34 mouse cellular contexts compared by ENCODE assay signal in genomic region chr19:55208654-55209053, GRCm38 (mm10). TPM values are rescaled to one million over a fixed set of nuclear protein-coding genes. Genes with fewer than 3 reads are reported as not detected.
DNase-seq lines count a peak whose midpoint lies in the region; ATAC-seq and TF ChIP-seq lines count a peak whose summit lies in the region.
"Had no signal": no experiment of that assay in that cellular context is flagged by ENCODE, and none has a peak within 500 bp of the region (broad histone marks: within the 10 kb centered on the region; RNA-seq: fewer than 3 reads in every experiment).

No protein-coding gene starts in this region.

- no peak overlapping the region for H3K4me3 ChIP-seq in liver, postnatal 0 days (ENCODE audit: low read depth, low read length)
- H3K4me3 ChIP-seq in stomach, postnatal 0 days (ENCODE audit: low read depth, low read length), result no peak overlapping the region
- H3K4me3 ChIP-seq: embryonic facial prominence, embryonic 12.5 days; heart, embryonic 10.5 days; heart, embryonic 15.5 days; kidney, embryonic 15.5 days; limb, embryonic 13.5 days; megakaryocyte, embryonic 14.5 days; midbrain, embryonic 13.5 days; stomach, embryonic 15.5 days had no signal

- no peak for ATAC-seq in liver, postnatal 0 days
- ATAC-seq in stomach, postnatal 0 days (ENCODE audit: low FRiP score, low TSS enrichment), result no peak
- ATAC-seq: forebrain, embryonic 14.5 days; hindbrain, embryonic 16.5 days; liver, embryonic 12.5 days; midbrain, embryonic 13.5 days had no signal

- no peaks in the 10 kb centered on the region for H3K36me3 ChIP-seq in liver, postnatal 0 days (replicated peaks; ENCODE audit: insufficient read depth, low read length)
- H3K36me3 ChIP-seq in stomach, postnatal 0 days (ENCODE audit: control insufficient read depth, insufficient read depth, low read length), result no peaks in the 10 kb centered on the region
- H3K36me3 ChIP-seq: embryonic facial prominence, embryonic 12.5 days; heart, embryonic 10.5 days; heart, embryonic 15.5 days; kidney, embryonic 15.5 days; limb, embryonic 13.5 days; liver, embryonic 12.5 days; midbrain, embryonic 13.5 days; stomach, embryonic 15.5 days had no signal

- H3K27ac ChIP-seq in liver, postnatal 0 days (ENCODE audit: low read depth), result no peak overlapping the region
- no peak overlapping the region for H3K27ac ChIP-seq in stomach, postnatal 0 days (replicated peaks)
- H3K27ac ChIP-seq: embryonic facial prominence, embryonic 12.5 days; heart, embryonic 10.5 days; heart, embryonic 15.5 days; kidney, embryonic 15.5 days; limb, embryonic 13.5 days; midbrain, embryonic 13.5 days; stomach, embryonic 15.5 days had no signal

- no peak overlapping the region for H3K9ac ChIP-seq in liver, postnatal 0 days (replicated peaks)
- H3K9ac ChIP-seq in stomach, postnatal 0 days (ENCODE audit: low read length), result no peak overlapping the region
- H3K9ac ChIP-seq: embryonic facial prominence, embryonic 12.5 days; heart, embryonic 15.5 days; kidney, embryonic 15.5 days; limb, embryonic 13.5 days; midbrain, embryonic 13.5 days; stomach, embryonic 15.5 days had no signal

- 63% methylated on average over 4 of the region's 4 CpGs for WGBS in liver, postnatal 0 days (ENCODE audit: insufficient replicate concordance)
- WGBS in stomach, postnatal 0 days, result 61% methylated on average over 4 of the region's 4 CpGs

- DNase-seq in liver, postnatal 0 days, result no peak
- no peak for DNase-seq in liver
- peak; percentile 45 for DNase-seq in 416B (ENCODE audit: low read depth)
- DNase-seq in MEL-GATA-1-ER (ENCODE audit: extremely low read depth, low read depth), result peak; percentile 57
- DNase-seq in stomach, postnatal 0 days (ENCODE audit: low spot score), result no peak
- no peak for DNase-seq in B cell, adult 2 months
- DNase-seq in frontal cortex, postnatal 25 days (ENCODE audit: low spot score in 2 of 2), result no peak
- DNase-seq: adrenal gland, postnatal 25 days; cerebellum, adult 11-12 months; cerebellum, adult 9-11 months; embryo, embryonic 11 days; gastrocnemius, postnatal 25 days; heart, adult 11 months; kidney, adult 18-20 months; kidney, postnatal 4 days; layer of hippocampus, adult 9-11 months; lung, adult 18-20 months; right cerebral cortex, postnatal 14 days; thymus, postnatal 25 days had no signal

- no peaks in the 10 kb centered on the region for H3K9me3 ChIP-seq in liver, postnatal 0 days (ENCODE audit: low read length)
- no peaks in the 10 kb centered on the region for H3K9me3 ChIP-seq in stomach, postnatal 0 days (ENCODE audit: control insufficient read depth, low read length)
- H3K9me3 ChIP-seq: embryonic facial prominence, embryonic 12.5 days; heart, embryonic 10.5 days; heart, embryonic 15.5 days; kidney, embryonic 15.5 days; limb, embryonic 13.5 days; liver, embryonic 12.5 days; megakaryocyte, embryonic 14.5 days; midbrain, embryonic 13.5 days; stomach, embryonic 15.5 days had no signal

- no peaks in the 10 kb centered on the region for H3K4me1 ChIP-seq in liver, postnatal 0 days (ENCODE audit: insufficient read depth)
- no peaks in the 10 kb centered on the region for H3K4me1 ChIP-seq in stomach, postnatal 0 days (replicated peaks; ENCODE audit: control insufficient read depth, insufficient read depth)
- H3K4me1 ChIP-seq: embryonic facial prominence, embryonic 12.5 days; heart, embryonic 10.5 days; heart, embryonic 15.5 days; kidney, embryonic 15.5 days; limb, embryonic 13.5 days; midbrain, embryonic 13.5 days; stomach, embryonic 15.5 days had no signal

- no peak overlapping the region for H3K4me2 ChIP-seq in liver, postnatal 0 days (ENCODE audit: low read depth, low read length)
- no peak overlapping the region for H3K4me2 ChIP-seq in stomach, postnatal 0 days (replicated peaks; ENCODE audit: low read depth)
- H3K4me2 ChIP-seq: embryonic facial prominence, embryonic 12.5 days; heart, embryonic 15.5 days; kidney, embryonic 15.5 days; limb, embryonic 13.5 days; midbrain, embryonic 13.5 days; stomach, embryonic 15.5 days had no signal

- 0 out of 2 replicates have a peak, but pooled peaks cover 2% of the 10 kb centered on the region for H3K27me3 ChIP-seq in liver, postnatal 0 days (ENCODE audit: insufficient read depth, low read length)
- no peaks in the 10 kb centered on the region for H3K27me3 ChIP-seq in stomach, postnatal 0 days (ENCODE audit: control insufficient read depth, insufficient read depth, low read length)
- H3K27me3 ChIP-seq: embryonic facial prominence, embryonic 12.5 days; kidney, embryonic 15.5 days; stomach, embryonic 15.5 days had no signal

- TF ChIP-seq CTCF in liver, postnatal 0 days (IDR thresholded peaks at IDR 0.05; ENCODE audit: low read depth), result peak; percentile 22
- peak; percentile 34 for TF ChIP-seq CTCF in stomach, postnatal 0 days (IDR thresholded peaks at IDR 0.05; ENCODE audit: low read depth)

- TF ChIP-seq EP300 in liver, postnatal 0 days (IDR thresholded peaks at IDR 0.05; ENCODE audit: low read depth), result no peak
- TF ChIP-seq EP300 in stomach, postnatal 0 days (optimal IDR thresholded peaks at IDR 0.05), result no peak

RNA-seq across cellular contexts. Expression of gene Tectb, which starts 28.1 kb away (rescaled TPM):
- 0.09 and 0.19 TPM in 2 replicates for polyA plus RNA-seq in liver, postnatal 0 days (2015; fragmentation: Nextera tagmentation; extraction: Ambion mirVana)
- 0.16 and 0.23 TPM in 2 replicates for polyA plus RNA-seq in stomach, postnatal 0 days (2015; fragmentation: Nextera tagmentation; extraction: Ambion mirVana)
- polyA plus RNA-seq: heart, embryonic 15.5 days; hindbrain, embryonic 11.5 days; hindbrain, embryonic 16.5 days; intestine, embryonic 14.5 days; kidney, embryonic 15.5 days; limb, embryonic 13.5 days; neural tube, embryonic 14.5 days; small intestine, adult 2 months; stomach, embryonic 15.5 days had no signal

RNA-seq across cellular contexts. Expression of gene Gucy2g, which starts 32.4 kb away (rescaled TPM):
- 0.02 TPM in 1 of 2 replicates, not detected in the other for polyA plus RNA-seq in liver, postnatal 0 days (2015; fragmentation: Nextera tagmentation; extraction: Ambion mirVana)
- polyA plus RNA-seq in stomach, postnatal 0 days (2015; fragmentation: Nextera tagmentation; extraction: Ambion mirVana), result 0.08 TPM in 2 replicates
- polyA plus RNA-seq: embryonic facial prominence, embryonic 12.5 days; heart, embryonic 10.5 days; heart, embryonic 15.5 days; hindbrain, embryonic 11.5 days; intestine, embryonic 14.5 days; limb, embryonic 13.5 days had no signal

RNA-seq across cellular contexts. Expression of gene Acsl5, which starts 43.1 kb away (rescaled TPM):
- polyA plus RNA-seq in liver, postnatal 0 days (2015; fragmentation: Nextera tagmentation; extraction: Ambion mirVana), result 397 and 414 TPM in 2 replicates
- 62.7 and 63.2 TPM in 2 replicates for polyA plus RNA-seq in stomach, postnatal 0 days (2015; fragmentation: Nextera tagmentation; extraction: Ambion mirVana)

Comparison
In these comparisons a context has a peak if more than half of its experiments do, and no peak if none do; other contexts are left out.
1. DNase-seq: peak in 416B (single experiment) and MEL-GATA-1-ER (single experiment); none in liver, postnatal 0 days (single experiment), liver (single experiment), stomach, postnatal 0 days (single experiment), B cell, adult 2 months (0 of 2) and frontal cortex, postnatal 25 days (0 of 2).